ENCODE assay signal across 8 mouse cellular contexts in genomic region chr9:122352025-122352392, GRCm38 (mm10). TPM values are rescaled to one million over a fixed set of nuclear protein-coding genes. Genes with fewer than 3 reads are reported as not detected.
DNase-seq lines count a peak whose midpoint lies in the region; ATAC-seq lines count a peak whose summit lies in the region.

No protein-coding gene starts in this region.

- WGBS in heart, embryonic 10.5 days: under 1% methylated on average over 30 of the region's 30 CpGs
- 1% methylated on average over 30 of the region's 30 CpGs for whole genome bisulfite sequencing in forebrain, embryonic 15.5 days
- WGBS in macrophage (ENCODE audit: missing documents): 0% methylated on average over 30 of the region's 30 CpGs

- H3K4me1 ChIP-seq in heart, embryonic 10.5 days: peaks cover 7% of the 10 kb centered on the region; the same call in 1 of the 2 replicates
- peaks cover 5% of the 10 kb centered on the region; the same call in 1 of the 2 replicates for H3K4me1 ChIP-seq in forebrain, embryonic 15.5 days

- intact Hi-C loops in left cerebral cortex, postnatal 25 days (cut with DNase I): no loop called here

- H3K27me3 ChIP-seq in heart, embryonic 10.5 days (ENCODE audit: insufficient read depth, poor library complexity, severe bottlenecking): no peaks in the 10 kb centered on the region
- H3K27me3 ChIP-seq in forebrain, embryonic 15.5 days: no peaks in the 10 kb centered on the region

- ATAC-seq in forebrain, embryonic 15.5 days (replicated peaks): no peak; the same call in 1 of the 2 replicates

- H3K4me2 ChIP-seq in forebrain, embryonic 15.5 days (replicated peaks): peak overlapping the region; percentile 77

- H3K27ac ChIP-seq in heart, embryonic 10.5 days: peak overlapping the region; percentile 94
- peak overlapping the region; percentile 58 for H3K27ac ChIP-seq in forebrain, embryonic 15.5 days (replicated peaks)
- 0 out of 2 replicates have a peak overlapping the region, but pooled peaks have one; percentile 21 for H3K27ac ChIP-seq in macrophage

- no peaks in the 10 kb centered on the region for H3K9me3 ChIP-seq in heart, embryonic 10.5 days
- no peaks in the 10 kb centered on the region for H3K9me3 ChIP-seq in forebrain, embryonic 15.5 days

- peak overlapping the region; percentile 84 for H3K4me3 ChIP-seq in heart, embryonic 10.5 days
- peak overlapping the region; percentile 84 for H3K4me3 ChIP-seq in forebrain, embryonic 15.5 days
- H3K4me3 ChIP-seq in macrophage (ENCODE audit: inconsistent target): peak overlapping the region; percentile 56

- H3K79me2 ChIP-seq in macrophage (ENCODE audit: inconsistent target): peaks cover 50% of the 10 kb centered on the region

- no peaks in the 10 kb centered on the region for H3K36me3 ChIP-seq in heart, embryonic 10.5 days
- H3K36me3 ChIP-seq in forebrain, embryonic 15.5 days: no peaks in the 10 kb centered on the region
- H3K36me3 ChIP-seq in macrophage (ENCODE audit: inconsistent target): no peaks in the 10 kb centered on the region

- H3K9ac ChIP-seq in forebrain, embryonic 15.5 days (replicated peaks): peak overlapping the region; percentile 81

- DNase-seq in heart, embryonic 10.5 days (ENCODE audit: low spot score): no peak
- no peak for DNase-seq in heart, adult 18-20 months
- DNase-seq in ES-CJ7 (ENCODE audit: low read depth, low spot score): peak; percentile 9
- DNase-seq in layer of hippocampus, postnatal 36 days: no peak
- no peak for DNase-seq in left cerebral cortex, postnatal 25 days (ENCODE audit: low spot score in 2 of 2)
- DNase-seq in cerebellum, adult 18-20 months: no peak

RNA-seq across cellular contexts. Expression of gene Abhd5, which starts 0.6 kb away (rescaled TPM):
- 17.2 and 18.8 TPM in 2 replicates for polyA plus RNA-seq in heart, embryonic 10.5 days (2016; fragmentation: Nextera tagmentation; extraction: Ambion mirVana)
- 10 to 100 TPM; 63.8 to 68.7 TPM for total RNA-seq in heart, adult 18-20 months (2021)
- polyA plus RNA-seq in forebrain, embryonic 15.5 days (2015; fragmentation: Nextera tagmentation; extraction: Ambion mirVana): 20.5 and 24.5 TPM in 2 replicates
- total RNA-seq in macrophage (2018; cell fraction: chromatin; rRNA removed): 10 to 100 TPM; 20.1 to 58.5 (median 33.3) TPM
- total RNA-seq in macrophage (2018; cell fraction: cytosol; rRNA removed): 10 to 100 TPM; 29.4 to 54.0 (median 37.5) TPM
- total RNA-seq in macrophage (2018; cell fraction: nucleus; rRNA removed): 10 to 100 TPM; 18.4 to 57.1 (median 32.6) TPM
- 30.6 to 34.9 TPM (median 33.7 TPM) in 3 replicates for polyA plus RNA-seq in macrophage (2018)
- 10 to 100 TPM; 15.0 to 21.7 TPM for total RNA-seq in layer of hippocampus, postnatal 36 days (2021)
- 10 to 100 TPM; 22.4 to 27.0 TPM for total RNA-seq in left cerebral cortex, postnatal 25 days (2021)

RNA-seq across cellular contexts. Expression of gene Ano10, which starts 57.8 kb away (rescaled TPM):
- 31.4 and 36.7 TPM in 2 replicates for polyA plus RNA-seq in heart, embryonic 10.5 days (2016; fragmentation: Nextera tagmentation; extraction: Ambion mirVana)
- 100 to 1,000 TPM in 1 of 2 experiments, 10 to 100 TPM in 1; 83.6 to 151 TPM for total RNA-seq in heart, adult 18-20 months (2021)
- polyA plus RNA-seq in forebrain, embryonic 15.5 days (2015; fragmentation: Nextera tagmentation; extraction: Ambion mirVana): 34.4 and 35.2 TPM in 2 replicates
- 10 to 100 TPM; 23.7 to 77.5 (median 56.3) TPM for total RNA-seq in macrophage (2018; cell fraction: chromatin; rRNA removed)
- total RNA-seq in macrophage (2018; cell fraction: cytosol; rRNA removed): 10 to 100 TPM; 24.0 to 36.9 (median 28.5) TPM
- total RNA-seq in macrophage (2018; cell fraction: nucleus; rRNA removed): 10 to 100 TPM; 23.4 to 57.3 (median 42.8) TPM
- polyA plus RNA-seq in macrophage (2018): 21.6 to 32.3 TPM (median 29.3 TPM) in 3 replicates
- total RNA-seq in layer of hippocampus, postnatal 36 days (2021): 10 to 100 TPM; 20.4 to 20.8 TPM
- 10 to 100 TPM; 27.1 to 28.1 TPM for total RNA-seq in left cerebral cortex, postnatal 25 days (2021)

Comparison
In these comparisons a context has a peak if more than half of its experiments do, and no peak if none do; other contexts are left out.
1. H3K27ac ChIP-seq: peak in every context shown above with its lines; median percentile 94 in heart, embryonic 10.5 days; 58 in forebrain, embryonic 15.5 days; 21 in macrophage.